Mouse (Mus musculus) heart, postnatal 36 days (tissue): ENCODE measurements around the gene Myof. TPM values are rescaled to one million over a fixed set of nuclear protein-coding genes. Genes with fewer than 3 reads are reported as not detected.

ENCODE experiments used
- DNase-seq, 2 experiments: peaks; one replicate each; pipeline ENCODE4 v3.0.0; 2021 to 2022
- intact Hi-C: fragments of 180-260 bp; cut with DNase I; formaldehyde crosslinking; loops from one replicate; pipeline ENCODE4 v1.15.1; 2025
- total RNA-seq, 2 experiments: library from RNA; stranded (reverse); gene quantifications; 2 replicates each; pipeline ENCODE4 v1.2.3; 2021

The Myof gene
- total RNA-seq, 2 experiments from 2014 or later, result 10.3 to 10.8 TPM

- intact Hi-C loops, result loop anchor here (5.0 kb wide), 1 partner anchor 48 kb away; no protein-coding TSS in a partner anchor
Observed at GRCm38 (mm10) chr19:37959076-37959475, 84.3 kb downstream of the Myof start.

GRCm38 (mm10) chr19:37957256-37957655, 86.1 kb downstream of the Myof start:
- intact Hi-C loops, result loop anchor here (5.0 kb wide), 1 partner anchor 50 kb away; no protein-coding TSS in a partner anchor

More at GRCm38 (mm10) chr19:37959076-37959475, 84.3 kb downstream of the Myof start:
- no peak for DNase-seq

DNA sequence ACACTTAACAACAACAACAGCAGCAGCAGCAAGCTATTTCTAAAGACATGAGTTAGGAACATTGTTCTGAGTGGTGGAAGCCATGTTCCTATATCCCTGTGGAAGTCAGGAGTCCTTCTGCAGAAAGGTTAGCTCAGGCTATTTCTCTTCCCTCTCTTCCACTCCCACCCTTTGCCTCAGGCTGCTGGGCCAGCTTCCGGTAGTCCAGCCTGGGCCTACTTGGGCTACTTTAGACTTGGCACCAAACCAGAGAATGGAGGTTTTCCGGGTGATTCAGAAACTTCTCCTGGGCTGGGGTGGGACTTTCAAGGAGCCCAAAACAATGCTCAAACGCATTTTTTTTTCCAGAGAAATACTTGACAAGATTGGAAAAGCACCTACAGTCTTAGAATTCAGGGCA, 87.4 kb downstream of the Myof start:
- intact Hi-C loops, result loop anchor here (5.0 kb wide), 1 partner anchor 51 kb away; no protein-coding TSS in a partner anchor
- DNase-seq, result no peak

More at GRCm38 (mm10) chr19:37957256-37957655, 86.1 kb downstream of the Myof start:
- DNase-seq, result peak; percentile 62 to 68

GRCm38 (mm10) chr19:37955425-37956001, 87.9 kb downstream of the Myof start:
- intact Hi-C loops, result loop anchor here (1.0 to 5.0 kb wide), 5 partner anchors 52 to 396 kb away; partner anchors contain the start of gene Myof
- DNase-seq, result peak; percentile 77 to 78

- intact Hi-C loops, result loop anchor here (1.0 to 5.0 kb wide), 5 partner anchors 53 to 397 kb away; partner anchors contain the start of gene Myof
- DNase-seq, result no peak
Observed at GRCm38 (mm10) chr19:37954772-37955171, 88.6 kb downstream of the Myof start.

DNA sequence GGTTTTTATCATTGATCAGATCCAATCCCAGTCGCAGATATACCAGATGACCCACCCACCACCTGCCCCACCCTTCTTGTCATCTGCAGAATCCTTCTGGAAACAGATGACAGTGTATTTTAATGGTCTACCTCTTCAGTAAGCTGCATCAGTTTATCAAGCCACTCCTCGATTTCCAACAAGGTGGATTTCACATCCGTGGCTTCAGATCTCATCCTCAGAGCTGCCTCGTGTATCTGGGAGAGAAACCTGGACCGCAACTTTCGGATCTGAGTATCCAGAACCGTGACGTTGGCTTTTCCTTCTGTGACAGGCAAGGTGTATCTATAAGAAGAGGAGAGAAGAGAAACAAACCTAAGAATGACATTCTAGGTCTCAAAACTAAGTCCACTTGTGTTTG, 89.1 kb downstream of the Myof start:
- no peak for DNase-seq
- intact Hi-C loops, result no loop called here

DNA sequence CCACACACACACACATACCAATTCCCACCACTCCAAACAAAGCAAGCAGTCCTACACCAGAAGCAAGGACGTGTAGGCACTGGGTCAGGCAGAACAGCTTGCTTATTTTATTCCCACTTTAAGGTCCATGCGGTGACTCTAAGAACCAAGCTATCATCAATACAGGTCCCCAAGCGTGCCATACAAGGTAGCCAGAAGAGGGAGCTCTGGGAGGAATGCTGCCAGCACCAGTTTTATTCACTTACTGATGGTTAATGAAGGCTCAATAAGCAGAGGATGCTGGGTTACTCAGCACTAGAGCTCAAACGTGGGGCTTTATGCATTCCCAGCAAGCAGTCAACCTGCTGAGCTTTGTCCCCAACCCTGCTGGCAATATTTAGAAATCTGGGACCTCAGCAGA, 96.7 kb downstream of the Myof start:
- intact Hi-C loops, result no loop called here
- DNase-seq, result no peak

DNA sequence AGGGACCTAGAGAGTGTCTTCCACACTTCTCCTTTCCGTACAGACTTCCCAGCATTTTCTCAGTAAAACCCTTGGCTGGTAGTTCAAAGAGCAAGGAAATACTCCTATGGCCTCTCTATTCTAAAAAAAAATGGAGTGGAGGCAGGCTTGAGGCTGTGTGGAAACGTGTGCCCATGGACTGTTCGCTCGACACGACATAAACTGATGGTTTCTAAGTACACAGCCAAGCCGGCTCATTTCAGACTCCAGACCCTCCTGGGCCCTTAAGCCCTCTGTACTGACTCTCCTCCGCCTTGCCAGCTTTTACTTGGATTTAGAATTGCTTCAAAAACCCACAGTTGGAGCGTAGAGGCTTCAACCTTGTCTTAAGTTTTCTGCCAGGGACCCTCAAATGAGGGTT, 97.3 kb downstream of the Myof start:
- intact Hi-C loops, result no loop called here
- DNase-seq, result no peak

DNA sequence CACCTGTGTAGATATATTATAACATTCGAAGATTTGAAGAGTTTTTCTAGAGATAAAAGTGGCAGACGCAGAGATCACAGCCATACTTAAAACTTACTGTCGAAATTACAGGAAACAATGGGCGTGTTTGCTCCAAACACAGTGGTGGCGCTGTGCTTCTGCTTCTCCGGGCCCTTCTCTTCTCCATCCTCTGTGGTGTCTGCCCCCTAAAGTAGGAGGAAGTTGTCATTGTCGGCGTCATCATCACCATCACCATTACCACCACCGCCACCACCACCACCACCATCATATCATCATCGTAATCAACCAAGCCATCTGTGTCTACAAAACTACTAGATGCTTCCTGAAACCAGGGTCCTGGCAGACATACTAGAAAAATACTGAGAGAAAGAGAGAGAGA, 104.2 kb downstream of the Myof start:
- DNase-seq, result no peak
- intact Hi-C loops, result loop anchor here (10.0 kb wide), 1 partner anchor 334 kb away; no protein-coding TSS in a partner anchor

GRCm38 (mm10) chr19:37937092-37937491, 106.3 kb downstream of the Myof start:
- intact Hi-C loops, result loop anchor here (1.0 to 10.0 kb wide), 2 partner anchors 233 to 332 kb away; no protein-coding TSS in a partner anchor

GRCm38 (mm10) chr19:37934640-37935039, 108.7 kb downstream of the Myof start:
- no peak for DNase-seq
- intact Hi-C loops, result loop anchor here (10.0 kb wide), 1 partner anchor 330 kb away; no protein-coding TSS in a partner anchor

More at GRCm38 (mm10) chr19:37937092-37937491, 106.3 kb downstream of the Myof start:
- DNase-seq, result no peak

DNA sequence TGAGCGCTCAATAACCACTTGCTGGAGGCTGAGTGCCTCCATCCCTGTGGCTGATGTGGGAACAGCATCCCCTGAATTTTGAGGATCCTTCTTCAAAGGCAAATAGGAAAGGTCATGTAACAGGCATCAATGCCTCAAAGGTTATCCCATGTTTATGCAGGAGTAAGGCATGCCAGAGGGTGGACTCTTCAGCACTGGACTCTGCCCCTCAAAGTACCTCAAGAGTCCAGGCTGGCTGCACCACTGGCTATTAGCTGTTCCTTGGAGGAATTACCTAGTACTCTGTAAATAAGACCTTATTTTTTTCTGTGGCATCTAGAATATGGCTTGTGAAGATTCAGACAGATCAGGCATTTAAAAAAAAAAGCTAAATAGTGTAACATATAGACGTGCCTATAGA, 111.2 kb downstream of the Myof start:
- intact Hi-C loops, result loop anchor here (10.0 kb wide), 1 partner anchor 327 kb away; no protein-coding TSS in a partner anchor
- no peak for DNase-seq

DNA sequence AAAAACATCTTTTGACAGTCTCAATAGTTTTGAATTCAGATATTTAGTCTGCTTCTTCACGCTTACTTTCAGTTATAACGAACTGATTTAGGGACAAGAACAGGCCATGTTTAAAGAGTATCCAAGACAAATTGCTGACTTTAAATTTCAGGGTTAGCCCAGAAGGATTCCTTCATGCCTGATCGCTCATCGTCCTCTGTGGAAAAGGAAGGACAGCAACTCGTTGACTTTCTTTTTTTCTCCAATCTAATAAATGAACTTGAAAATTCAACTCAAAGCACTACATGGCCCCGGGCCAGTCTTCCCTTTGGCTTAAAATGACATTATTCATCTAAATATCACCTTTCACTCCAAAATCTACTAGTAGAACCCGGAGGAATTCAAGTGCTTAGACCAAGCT, 115.5 kb downstream of the Myof start:
- no peak for DNase-seq

GRCm38 (mm10) chr19:37925323-37925722, 118.1 kb downstream of the Myof start:
- no peak for DNase-seq
- intact Hi-C loops, result no loop called here

More for the DNA sequence above, 115.5 kb downstream of the Myof start:
- intact Hi-C loops, result no loop called here

DNA sequence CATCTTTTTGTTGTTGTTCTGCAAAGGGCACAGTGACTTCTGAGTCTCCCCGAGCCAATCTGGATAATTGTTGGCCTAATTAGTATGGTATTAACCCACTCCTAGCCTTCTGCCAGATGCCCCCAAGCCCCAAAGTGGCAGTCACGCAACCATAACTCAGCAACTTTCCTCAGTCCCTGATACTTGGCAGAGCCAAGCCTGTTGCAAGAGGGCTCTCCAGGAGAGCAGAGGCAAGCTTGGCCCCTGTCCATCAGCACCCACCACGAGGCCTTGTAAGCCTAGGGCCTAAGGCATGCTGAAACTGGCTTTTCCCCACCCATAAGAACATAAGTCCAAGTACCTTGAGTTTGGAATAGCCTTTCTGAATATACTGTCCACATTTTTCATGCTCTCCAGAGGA, 119.1 kb downstream of the Myof start:
- intact Hi-C loops, result no loop called here
- DNase-seq, result no peak

GRCm38 (mm10) chr19:37921098-37921497, 122.3 kb downstream of the Myof start:
- intact Hi-C loops, result no loop called here
- DNase-seq, result no peak

- no peak for DNase-seq
- intact Hi-C loops, result no loop called here
Observed at GRCm38 (mm10) chr19:37918515-37918932, 124.9 kb downstream of the Myof start.

DNA sequence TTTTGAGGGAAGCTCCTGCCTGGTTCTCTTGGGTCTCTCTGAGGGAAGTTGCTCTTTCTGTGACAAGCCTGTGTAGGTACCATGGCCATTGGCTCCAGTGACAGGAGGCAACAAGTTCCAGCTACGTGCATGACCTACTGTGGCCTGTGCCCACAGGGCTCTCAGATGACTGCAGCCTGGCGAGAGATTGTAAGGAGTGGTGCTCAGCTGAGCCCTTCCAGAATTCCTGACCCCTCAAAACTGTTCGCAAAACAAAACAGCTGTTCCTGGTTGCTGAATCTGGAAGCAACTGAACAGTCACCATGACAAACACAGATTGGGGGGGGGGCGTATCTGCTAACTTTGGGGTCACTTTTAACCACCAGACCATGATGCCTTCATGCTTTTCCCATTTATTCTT, 129.1 kb downstream of the Myof start:
- DNase-seq, result no peak
- intact Hi-C loops, result no loop called here

- intact Hi-C loops, result no loop called here
Observed at GRCm38 (mm10) chr19:37912501-37912900, 130.9 kb downstream of the Myof start.

DNA sequence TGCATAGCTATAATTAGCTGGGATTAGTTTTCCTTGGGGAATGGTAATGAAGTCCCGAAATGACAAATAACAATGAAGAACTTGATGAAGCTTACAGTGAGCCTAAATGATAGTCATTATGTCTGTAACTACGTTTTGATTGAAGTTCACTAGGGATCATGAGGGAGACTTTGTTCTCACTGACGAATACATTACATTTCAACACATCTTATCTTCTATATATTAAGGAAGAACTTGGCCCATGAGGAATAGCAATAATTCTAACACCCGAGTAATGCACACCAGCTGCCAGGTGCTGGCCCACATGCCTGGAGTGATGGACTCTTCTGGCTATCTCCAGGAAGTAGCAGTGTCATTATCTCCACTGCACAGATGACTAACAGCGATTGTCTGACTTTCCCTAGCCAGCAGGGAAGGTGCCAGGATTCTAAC, 133.5 kb downstream of the Myof start:
- DNase-seq, result no peak
- intact Hi-C loops, result no loop called here

More at GRCm38 (mm10) chr19:37912501-37912900, 130.9 kb downstream of the Myof start:
- no peak for DNase-seq

GRCm38 (mm10) chr19:37907451-37908320, 135.7 kb downstream of the Myof start:
- DNase-seq, result no peak
- intact Hi-C loops, result no loop called here
